Mouse (Mus musculus) small intestine, adult 2 months (tissue): ENCODE data around the gene Trpm6. TPM values are rescaled to one million over a fixed set of nuclear protein-coding genes. Genes with fewer than 3 reads are reported as not detected.

ENCODE experiments used
- H3K27ac ChIP-seq: fragments of 200-500 bp; 2 replicates; pipeline ENCODE4 v1.5.1; 2012; ENCODE audit warnings: low read depth, low read length, control low read depth, inconsistent platforms; ENCODE audit not compliant: insufficient read depth
- H3K27me3 ChIP-seq: fragments of 200-500 bp; 2 replicates; pipeline ENCODE4 v1.6.1; 2012; ENCODE audit warnings: mild to moderate bottlenecking, moderate library complexity, low read length, inconsistent platforms; ENCODE audit not compliant: control insufficient read depth, insufficient read depth
- H3K36me3 ChIP-seq: fragments of 200-500 bp; 2 replicates; pipeline ENCODE4 v1.6.1; 2012; ENCODE audit warnings: mild to moderate bottlenecking, low read length, control low read depth, inconsistent platforms; ENCODE audit not compliant: control insufficient read depth, insufficient read depth
- H3K4me1 ChIP-seq: fragments of 200-500 bp; 2 replicates; pipeline ENCODE4 v1.6.1; 2012; ENCODE audit warnings: low read length, inconsistent platforms, mixed read lengths; ENCODE audit not compliant: control insufficient read depth, insufficient read depth, insufficient read length
- H3K4me3 ChIP-seq: fragments of 200-500 bp; 2 replicates; pipeline ENCODE4 v1.5.1; 2012; ENCODE audit warnings: low read depth, mild to moderate bottlenecking, control low read depth, inconsistent platforms, low read length, moderate library complexity
- CTCF ChIP-seq: fragments of 200-500 bp; IDR thresholded peaks from 2 replicates; pipeline ENCODE4 v1.5.1; 2012; ENCODE audit warnings: low read depth, mild to moderate bottlenecking, control low read depth, inconsistent platforms, low read length, moderate library complexity, mixed read lengths; ENCODE audit not compliant: insufficient replicate concordance, insufficient read length; ENCODE audit errors: extremely low read depth
- POLR2A ChIP-seq: fragments of 200-500 bp; IDR thresholded peaks from 2 replicates; pipeline ENCODE4 v1.6.1; 2012; ENCODE audit warnings: low read depth, mild to moderate bottlenecking, control low read depth, inconsistent platforms, low read length, moderate library complexity
- WGBS: fragments of 180-500 bp; shearing (Covaris S2); methylation state at CpG from one replicate; pipeline ENCODE4 v1.1.7; 2018; 5-methylcytosine and 5-hydroxymethylcytosine counted together
- polyA plus RNA-seq: library from polyadenylated mRNA; depleted of rRNA; stranded (reverse); fragments of >200 nt; gene quantifications from 2 replicates; pipeline ENCODE4 v1.2.3, GENCODE M21; 2012

Trpm6 gene
- polyA plus RNA-seq, 1 experiment: 0.29 TPM

DNA sequence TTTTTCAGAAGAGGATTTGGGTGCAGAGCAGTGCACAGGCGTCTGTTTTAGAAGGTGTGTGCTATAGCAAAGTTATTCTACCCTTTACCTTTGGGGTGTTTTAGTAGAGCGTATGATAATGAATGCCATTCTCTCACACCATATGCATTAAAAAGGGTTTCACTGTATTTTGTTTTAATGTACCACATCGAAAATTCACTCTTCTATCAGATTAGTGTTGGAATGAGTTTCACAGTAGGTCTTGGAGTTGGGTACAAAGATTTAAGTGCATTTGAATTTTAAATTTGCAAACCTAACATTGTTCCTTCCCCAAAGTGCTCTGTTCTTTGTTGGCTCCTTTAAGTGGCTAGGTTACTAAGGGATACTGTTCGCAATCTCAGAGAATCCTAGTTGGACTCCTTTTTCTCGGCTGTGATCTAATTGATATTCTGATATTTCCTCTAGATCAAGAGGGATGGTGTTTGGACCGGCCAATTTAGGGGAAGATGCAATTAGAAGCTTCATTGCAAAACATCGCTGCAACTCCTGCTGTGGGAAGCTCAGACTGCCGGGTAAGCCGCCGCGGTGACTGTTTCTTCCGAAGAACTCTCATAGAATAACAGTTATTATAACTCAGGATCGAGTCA is 138.8 kb downstream of the Trpm6 start:
- 52% methylated on average over 13 of the region's 13 CpGs for WGBS
- peaks cover 11% of the 10 kb centered on the region; the same call in 1 of the 2 replicates for H3K4me1 ChIP-seq
- TF ChIP-seq POLR2A (no peak), CTCF (no peak)
- 0 out of 2 replicates have a peak overlapping the region, but pooled peaks have one; percentile 34 for H3K27ac ChIP-seq
- H3K27me3 ChIP-seq: no peaks in the 10 kb centered on the region
- no peaks in the 10 kb centered on the region for H3K36me3 ChIP-seq
- no peak overlapping the region for H3K4me3 ChIP-seq

DNA sequence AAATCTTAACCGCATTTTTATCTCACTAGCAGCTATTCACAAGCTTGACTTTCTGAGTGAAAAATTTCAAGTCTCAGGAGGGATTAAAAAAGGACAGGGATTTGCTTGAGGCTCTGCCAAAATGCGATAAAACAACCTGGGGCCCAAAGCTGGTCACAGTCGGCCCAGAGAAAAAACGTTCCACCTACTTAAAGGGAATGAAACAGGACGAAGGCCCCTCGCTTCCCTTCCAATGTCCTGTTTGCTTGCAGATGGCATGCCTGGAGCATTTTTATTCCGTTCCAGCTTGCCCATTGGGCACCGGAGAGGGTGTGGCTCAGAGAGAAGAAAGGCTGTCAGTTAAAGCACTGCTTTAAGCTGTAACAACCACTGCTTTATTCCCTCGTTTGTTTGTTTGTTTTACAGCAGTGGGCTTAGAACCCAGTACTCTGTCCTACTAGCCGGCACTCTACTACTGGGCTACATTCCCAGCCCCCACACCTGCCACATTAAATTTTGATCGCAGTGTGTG is 139.4 kb downstream of the Trpm6 start:
- TF ChIP-seq CTCF (no peak), POLR2A (no peak)

GRCm38 (mm10) chr19:18889632-18890031 is 139.8 kb downstream of the Trpm6 start:
- peak overlapping the region; percentile 55 for H3K27ac ChIP-seq
- H3K27me3 ChIP-seq: no peaks in the 10 kb centered on the region
- 98% methylated on average over 1 of the region's 1 CpGs for WGBS
- no peak for TF ChIP-seq POLR2A
- TF ChIP-seq CTCF: no peak
- H3K36me3 ChIP-seq: no peaks in the 10 kb centered on the region
- H3K4me1 ChIP-seq: peaks cover 11% of the 10 kb centered on the region; the same call in 1 of the 2 replicates
- no peak overlapping the region for H3K4me3 ChIP-seq

More for the DNA sequence above, 139.4 kb downstream of the Trpm6 start:
- H3K4me1 ChIP-seq: peaks cover 11% of the 10 kb centered on the region; the same call in 1 of the 2 replicates
- no peaks in the 10 kb centered on the region for H3K36me3 ChIP-seq
- no peaks in the 10 kb centered on the region for H3K27me3 ChIP-seq
- no peak overlapping the region for H3K4me3 ChIP-seq
- WGBS: 14% methylated on average over 11 of the region's 11 CpGs
- peak overlapping the region; percentile 55 for H3K27ac ChIP-seq

DNA sequence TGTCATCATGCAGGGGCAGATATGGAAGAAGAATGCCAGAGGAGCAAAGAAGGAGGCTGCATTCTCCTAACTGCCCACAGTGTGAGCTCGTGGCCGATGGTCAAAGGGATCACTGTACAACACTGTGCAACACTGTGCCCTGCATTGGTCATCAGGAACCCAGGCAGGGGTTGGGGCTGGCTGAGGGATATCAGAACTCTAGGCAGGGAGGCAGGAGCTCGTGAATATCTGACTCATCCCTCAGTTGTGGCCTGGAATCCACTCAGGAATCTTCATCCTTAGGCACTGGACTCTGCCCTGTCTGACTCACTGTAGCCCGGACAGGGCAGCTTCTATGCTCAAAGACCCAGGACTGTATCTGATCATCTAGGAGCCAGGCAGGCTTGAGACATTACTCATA is 140.4 kb downstream of the Trpm6 start:
- Histone ChIP-seq H3K4me1 (peaks cover 11% of the 10 kb centered on the region; the same call in 1 of the 2 replicates), H3K36me3 (no peaks in the 10 kb centered on the region), H3K27ac (peak overlapping the region; percentile 54; the same call in 1 of the 2 replicates), H3K4me3 (no peak overlapping the region), H3K27me3 (no peaks in the 10 kb centered on the region)
- TF ChIP-seq POLR2A (no peak), CTCF (no peak)
- WGBS: 59% methylated on average over 4 of the region's 4 CpGs

DNA sequence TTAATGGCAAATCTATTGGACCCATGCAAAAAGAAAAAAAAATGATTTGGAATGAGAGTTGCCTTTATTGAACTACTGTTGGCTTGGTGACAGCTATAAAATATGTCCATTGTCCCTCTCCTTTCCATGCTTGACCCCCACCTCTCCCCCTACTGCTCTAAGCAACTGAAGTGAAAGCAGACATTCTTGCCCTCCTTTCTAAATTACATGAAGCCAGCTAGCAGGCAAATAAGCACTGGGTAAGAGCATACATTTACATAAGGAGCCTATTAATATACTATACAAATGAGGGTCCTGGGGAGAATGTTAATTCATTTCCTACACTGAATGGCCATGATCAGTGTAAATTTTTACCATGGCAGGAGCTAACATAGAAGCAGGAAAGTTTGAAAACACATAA is 148.5 kb downstream of the Trpm6 start:
- H3K4me3 ChIP-seq: no peak overlapping the region
- H3K27ac ChIP-seq: no peak overlapping the region
- H3K4me1 ChIP-seq: peaks cover 7% of the 10 kb centered on the region; the same call in 1 of the 2 replicates
- H3K27me3 ChIP-seq: no peaks in the 10 kb centered on the region
- no peak for TF ChIP-seq POLR2A
- TF ChIP-seq CTCF: no peak
- no peaks in the 10 kb centered on the region for H3K36me3 ChIP-seq

DNA sequence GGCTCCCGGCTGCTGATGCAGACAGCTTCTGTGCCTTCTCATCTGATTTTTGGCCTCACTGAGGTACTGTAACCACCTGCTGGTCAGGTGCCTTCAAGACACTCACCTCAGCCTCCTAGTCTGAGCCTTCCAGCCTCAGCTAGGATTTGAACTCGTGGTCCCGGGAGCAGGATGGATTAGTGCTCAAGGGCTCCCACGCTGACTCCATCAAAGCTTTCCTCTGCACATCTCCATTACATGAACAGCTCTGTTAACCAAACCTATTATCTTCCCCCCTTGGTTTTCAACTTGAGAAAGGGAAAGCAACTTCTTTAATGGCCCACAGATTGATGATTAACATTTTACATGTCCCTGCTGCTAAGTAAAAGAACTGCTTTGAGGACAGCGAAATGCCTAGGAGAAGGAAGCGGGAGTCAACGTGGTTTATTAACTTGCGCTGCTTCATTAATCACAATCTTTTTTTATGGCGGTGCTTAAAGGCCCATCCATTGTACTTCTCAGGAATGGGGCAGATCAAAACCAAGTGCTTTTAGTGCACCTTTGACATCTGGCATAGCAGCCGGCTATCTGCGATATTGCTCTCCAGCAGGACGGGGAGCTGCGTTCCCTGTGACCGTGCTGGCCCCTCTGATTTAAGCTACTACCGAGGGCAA is 152.4 kb downstream of the Trpm6 start:
- no peak for TF ChIP-seq CTCF
- no peak for TF ChIP-seq POLR2A
- 26% methylated on average over 15 of the region's 15 CpGs for WGBS
- Histone ChIP-seq H3K4me1 (peaks cover 10% of the 10 kb centered on the region; the same call in 1 of the 2 replicates), H3K4me3 (no peak overlapping the region; the same call in 1 of the 2 replicates), H3K27me3 (no peaks in the 10 kb centered on the region), H3K27ac (no peak overlapping the region), H3K36me3 (no peaks in the 10 kb centered on the region)

DNA sequence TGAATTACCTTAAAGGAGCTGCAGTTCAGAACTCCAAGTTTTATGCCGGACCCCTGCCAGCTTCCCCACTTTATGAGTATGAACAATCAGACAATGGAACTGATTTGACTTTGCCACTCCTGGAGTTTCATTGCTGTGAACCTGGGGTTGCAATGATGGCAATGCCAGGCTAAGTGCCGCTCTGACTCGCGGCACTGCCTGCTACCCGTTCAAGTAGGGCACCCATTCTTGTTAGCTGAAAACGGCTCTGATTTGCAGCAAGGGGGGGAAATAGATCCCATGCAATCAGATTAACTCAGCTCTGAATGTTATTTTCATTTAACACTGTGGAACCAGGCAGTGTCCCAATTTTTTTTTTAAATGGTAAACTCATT is 152.9 kb downstream of the Trpm6 start:
- no peak overlapping the region; the same call in 1 of the 2 replicates for H3K4me3 ChIP-seq
- no peak for TF ChIP-seq CTCF
- TF ChIP-seq POLR2A: no peak
- no peaks in the 10 kb centered on the region for H3K36me3 ChIP-seq
- 27% methylated on average over 6 of the region's 6 CpGs for WGBS
- H3K27ac ChIP-seq: no peak overlapping the region
- peaks cover 10% of the 10 kb centered on the region; the same call in 1 of the 2 replicates for H3K4me1 ChIP-seq
- H3K27me3 ChIP-seq: no peaks in the 10 kb centered on the region
